Mouse (Mus musculus) heart, embryonic 12.5 days (tissue): ENCODE results near the gene Fpr1. TPM values are rescaled to one million over a fixed set of nuclear protein-coding genes. Genes with fewer than 3 reads are reported as not detected.
A peak's percentile ranks its signal among the peaks of the same experiment; 100 is the strongest.

ENCODE experiments used
- ATAC-seq: fragments of 200-750 bp; cut with Nextera tagmentation; 2 replicates; pipeline ENCODE4 v1.8.0; 2017; ENCODE audit warnings: moderate TSS enrichment, moderate library complexity; ENCODE audit not compliant: insufficient number of reproducible peaks, low FRiP score
- H3K27ac ChIP-seq: fragments of 300-500 bp; sonication (generic); 2 replicates; pipeline ENCODE4 v1.5.1; 2016; ENCODE audit warnings: mild to moderate bottlenecking, moderate library complexity; ENCODE audit not compliant: poor library complexity, severe bottlenecking
- H3K27me3 ChIP-seq: fragments of 300-500 bp; sonication (generic); replicated peaks from 2 replicates; pipeline ENCODE4 v1.6.1; 2016; ENCODE audit warnings: mild to moderate bottlenecking, moderate library complexity
- H3K36me3 ChIP-seq: fragments of 300-500 bp; sonication (generic); 2 replicates; pipeline ENCODE4 v1.6.1; 2016; ENCODE audit warnings: mild to moderate bottlenecking, moderate library complexity
- H3K4me1 ChIP-seq: fragments of 300-500 bp; sonication (generic); replicated peaks from 2 replicates; pipeline ENCODE4 v1.6.1; 2016; ENCODE audit warnings: mild to moderate bottlenecking
- H3K4me2 ChIP-seq: fragments of 300-500 bp; sonication (generic); 2 replicates; pipeline ENCODE4 v1.6.1; 2016; ENCODE audit warnings: mild to moderate bottlenecking, moderate library complexity
- H3K4me3 ChIP-seq: fragments of 300-500 bp; sonication (generic); 2 replicates; pipeline ENCODE4 v1.5.1; 2016; ENCODE audit warnings: mild to moderate bottlenecking
- H3K9ac ChIP-seq: fragments of 300-500 bp; sonication (generic); 2 replicates; pipeline ENCODE4 v1.6.1; 2016; ENCODE audit warnings: mild to moderate bottlenecking, moderate library complexity
- H3K9me3 ChIP-seq: fragments of 300-500 bp; sonication (generic); replicated peaks from 2 replicates; pipeline ENCODE4 v1.6.1; 2016; ENCODE audit warnings: mild to moderate bottlenecking, moderate library complexity
- WGBS: fragments of 180-500 bp; shearing (Covaris S2); methylation state at CpG from one replicate; pipeline ENCODE4 v1.1.7; 2016; 5-methylcytosine and 5-hydroxymethylcytosine counted together
- microRNA counts: library from miRNA; unstranded; fragments of <30 nt; microRNA quantifications from one replicate; lab custom pipeline; 2017
- microRNA-seq: library from miRNA; unstranded; fragments of <30 nt; microRNA quantifications from one replicate; pipeline ENCODE4, GENCODE M21; 2017
- polyA plus RNA-seq: library from polyadenylated mRNA; unstranded; fragments of >200 nt; fragmentation: Nextera tagmentation; extraction: Ambion mirVana; gene quantifications from 2 replicates; pipeline ENCODE4 v1.2.1, GENCODE M21; 2016

Gene Fpr1
- polyA plus RNA-seq, 1 experiment from 2014 or later, result not detected

DNA sequence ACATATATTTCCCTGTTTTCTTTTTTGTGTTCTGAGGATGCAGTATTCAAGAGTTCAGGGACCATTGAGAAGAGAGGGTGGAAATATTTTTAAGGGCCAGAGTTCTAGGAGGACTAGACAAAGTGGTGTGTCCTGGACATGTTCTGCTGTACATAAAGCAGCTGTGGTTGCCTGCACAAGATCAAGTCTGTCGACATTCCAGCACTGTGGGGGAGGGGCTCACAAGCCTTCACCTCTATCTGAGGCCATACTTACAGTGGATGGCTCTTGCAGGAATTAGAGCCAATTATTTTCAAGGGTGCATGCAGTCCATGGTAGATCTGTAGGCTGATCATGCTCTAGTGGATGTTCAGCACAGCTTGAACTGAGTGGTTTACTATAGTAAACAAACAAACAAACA, 48.8 kb downstream of the Fpr1 start:
- H3K9me3 ChIP-seq, result no peaks in the 10 kb centered on the region
- H3K27ac ChIP-seq, result peak overlapping the region; percentile 59
- H3K4me1 ChIP-seq, result peaks cover 82% of the 10 kb centered on the region
- H3K36me3 ChIP-seq, result peaks cover 67% of the 10 kb centered on the region
- no peak overlapping the region for H3K4me3 ChIP-seq
- H3K27me3 ChIP-seq, result no peaks in the 10 kb centered on the region
- H3K9ac ChIP-seq, result no peak overlapping the region
- no peak for ATAC-seq
- 3% methylated on average over 1 of the region's 1 CpGs for WGBS
- peak overlapping the region; percentile 31 for H3K4me2 ChIP-seq

DNA sequence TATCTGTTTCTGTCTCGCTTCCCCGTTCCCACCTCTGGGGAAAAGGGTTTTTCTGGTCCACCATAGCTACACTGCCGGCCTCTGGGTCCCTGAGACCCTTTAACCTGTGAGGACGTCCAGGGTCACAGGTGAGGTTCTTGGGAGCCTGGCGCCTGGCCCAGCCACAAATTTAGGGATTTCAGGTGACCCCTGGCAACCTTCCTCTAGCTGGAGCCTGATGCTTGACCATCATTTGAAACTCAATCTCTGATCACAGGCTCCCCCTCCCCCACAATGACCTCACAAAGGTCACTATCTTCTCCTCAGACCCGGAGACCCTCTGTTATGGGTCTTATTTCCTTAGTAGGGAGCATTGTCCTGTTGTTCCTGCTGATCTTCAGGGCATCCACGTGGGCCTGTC, 53.0 kb downstream of the Fpr1 start:
- Histone ChIP-seq H3K27ac (peak overlapping the region; percentile 100; the same call in 1 of the 2 replicates), H3K9ac (0 out of 2 replicates have a peak overlapping the region, but pooled peaks have one; percentile 99), H3K4me3 (peak overlapping the region; percentile 100; the same call in 1 of the 2 replicates), H3K27me3 (no peaks in the 10 kb centered on the region), H3K9me3 (no peaks in the 10 kb centered on the region), H3K4me1 (peaks cover 65% of the 10 kb centered on the region), H3K36me3 (peaks cover 48% of the 10 kb centered on the region), H3K4me2 (peak overlapping the region; percentile 82)
- WGBS, result 67% methylated on average over 7 of the region's 7 CpGs
- no peak for ATAC-seq

DNA sequence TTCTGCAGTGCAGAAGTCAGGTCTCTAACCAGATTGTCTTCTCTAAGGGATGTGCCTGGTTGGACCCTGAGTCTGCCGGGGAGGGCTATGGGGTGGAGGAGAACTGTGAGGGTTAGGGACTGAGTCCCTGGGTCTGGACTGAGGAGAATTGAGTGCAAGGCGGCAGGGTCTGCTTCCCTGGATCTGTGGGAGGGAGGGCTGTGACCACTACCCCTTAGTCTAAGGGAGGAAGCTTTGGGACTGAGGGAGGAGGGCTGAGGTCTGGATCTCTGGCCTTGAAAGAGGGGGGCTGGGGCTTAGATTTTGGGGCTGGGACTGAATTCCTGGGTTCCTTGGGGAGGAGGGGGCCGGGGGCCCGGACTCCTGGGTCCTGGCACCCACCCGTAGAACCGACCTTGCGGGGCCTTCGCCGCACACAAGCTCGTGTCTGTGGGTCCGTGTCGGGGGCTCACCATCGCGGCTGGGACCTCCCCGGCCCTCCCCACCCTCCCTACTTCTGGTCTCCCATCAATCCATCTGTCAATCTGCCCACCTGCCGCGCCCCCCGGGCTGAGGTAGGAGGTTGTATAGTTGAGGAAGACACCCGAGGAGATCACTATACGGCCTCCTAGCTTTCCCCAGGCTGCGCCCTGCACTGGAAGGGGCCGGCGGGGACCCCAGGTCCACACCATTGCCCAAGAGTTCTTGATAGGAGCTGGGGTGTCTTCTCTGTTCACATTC, 53.8 kb downstream of the Fpr1 start:
- Histone ChIP-seq H3K27ac (peak overlapping the region; percentile 100; the same call in 1 of the 2 replicates), H3K9me3 (no peaks in the 10 kb centered on the region), H3K4me1 (peaks cover 60% of the 10 kb centered on the region), H3K4me2 (peak overlapping the region; percentile 82), H3K27me3 (no peaks in the 10 kb centered on the region), H3K9ac (peak overlapping the region; percentile 99), H3K36me3 (peaks cover 45% of the 10 kb centered on the region), H3K4me3 (peak overlapping the region; percentile 100)
- 59% methylated on average over 23 of the region's 23 CpGs for WGBS
- no peak for ATAC-seq

DNA sequence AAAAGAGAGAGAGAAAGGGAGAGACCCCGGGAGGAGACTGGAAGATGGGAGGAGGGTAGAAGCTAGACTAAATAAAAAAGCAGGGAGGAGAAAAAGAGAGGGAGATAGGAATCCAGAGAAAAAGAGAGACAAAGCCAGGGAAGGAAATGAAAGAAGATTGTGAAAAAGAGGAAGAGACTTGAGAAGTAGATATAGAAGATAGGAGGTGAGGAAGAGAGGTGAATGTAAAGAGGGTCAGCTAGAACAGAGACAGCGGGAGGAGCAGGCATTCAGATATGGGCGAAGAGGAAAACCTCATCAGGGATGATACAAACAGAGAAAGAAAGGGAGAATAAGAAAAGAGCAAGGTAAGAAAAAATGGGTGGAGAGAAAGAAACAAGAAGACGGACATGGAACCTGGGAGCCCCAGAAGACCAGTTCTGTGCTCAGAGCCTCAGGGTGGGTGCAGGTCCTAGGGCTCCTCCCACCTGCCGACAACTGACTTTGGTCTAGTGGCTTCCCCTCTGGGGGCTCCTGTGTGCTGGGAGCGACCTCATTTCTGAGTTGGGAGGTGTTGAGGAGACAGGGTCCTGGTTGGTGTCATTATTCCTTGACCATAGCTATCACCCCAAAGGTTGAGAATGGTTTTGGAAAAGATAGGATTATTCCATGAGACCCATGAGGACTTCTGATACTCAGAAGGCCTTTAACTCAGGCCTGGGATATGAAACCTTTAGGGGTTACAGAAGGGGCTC, 54.5 kb downstream of the Fpr1 start:
- 9% methylated on average over 6 of the region's 6 CpGs for WGBS
- ATAC-seq, result no peak
- peaks cover 52% of the 10 kb centered on the region for H3K4me1 ChIP-seq

DNA sequence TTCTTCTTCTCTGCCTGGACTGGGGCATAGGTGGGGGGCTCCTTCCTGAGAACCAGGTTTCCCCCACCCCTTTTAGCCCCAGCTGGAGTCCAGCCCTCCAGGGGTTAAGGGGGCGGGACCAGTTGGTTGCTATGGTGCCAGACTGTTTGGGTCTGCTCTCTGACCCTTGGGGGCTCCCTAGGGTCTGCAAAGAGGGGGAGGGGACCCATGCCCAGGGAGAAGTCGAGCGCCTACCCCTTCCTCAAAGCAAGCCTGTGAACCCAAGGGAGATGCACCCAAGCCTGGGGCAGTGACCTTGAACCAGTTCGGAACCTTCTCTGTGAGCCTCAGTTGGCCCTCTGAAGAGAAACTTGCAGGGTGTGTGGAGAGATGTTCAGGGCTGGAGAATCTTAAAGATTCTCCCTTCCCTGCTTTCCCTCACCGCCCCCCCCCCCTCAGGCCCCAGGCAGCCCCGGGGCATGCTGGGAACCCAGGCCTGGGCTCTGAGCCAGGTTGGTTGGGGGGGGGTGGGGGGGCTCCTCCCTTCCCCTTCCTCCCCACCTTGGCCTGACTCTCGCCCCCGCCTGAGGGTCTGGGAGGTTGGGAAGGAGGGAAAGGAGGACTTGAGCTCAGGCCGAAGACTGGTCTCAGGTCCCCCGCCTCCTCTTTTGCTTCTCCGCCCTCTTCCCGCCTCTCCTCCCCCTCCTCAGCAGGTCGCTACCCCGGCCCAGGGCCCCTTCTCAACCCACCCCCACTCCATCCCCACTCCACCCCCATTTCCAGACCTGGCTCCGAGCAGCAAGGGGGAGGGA, 55.4 kb downstream of the Fpr1 start:
- WGBS, result 0% methylated on average over 12 of the region's 15 CpGs
- Histone ChIP-seq H3K36me3 (peaks cover 31% of the 10 kb centered on the region), H3K9me3 (no peaks in the 10 kb centered on the region), H3K4me1 (peaks cover 44% of the 10 kb centered on the region), H3K27me3 (no peaks in the 10 kb centered on the region), H3K4me2 (peak overlapping the region; percentile 82), H3K27ac (peak overlapping the region; percentile 100), H3K4me3 (peak overlapping the region; percentile 100), H3K9ac (peak overlapping the region; percentile 99)
- peak; percentile 62 for ATAC-seq

More for the DNA sequence above, 54.5 kb downstream of the Fpr1 start:
- Histone ChIP-seq H3K27me3 (no peaks in the 10 kb centered on the region), H3K4me3 (peak overlapping the region; percentile 100), H3K9ac (peak overlapping the region; percentile 99), H3K4me2 (peak overlapping the region; percentile 82), H3K27ac (peak overlapping the region; percentile 100), H3K9me3 (no peaks in the 10 kb centered on the region), H3K36me3 (peaks cover 40% of the 10 kb centered on the region)

DNA sequence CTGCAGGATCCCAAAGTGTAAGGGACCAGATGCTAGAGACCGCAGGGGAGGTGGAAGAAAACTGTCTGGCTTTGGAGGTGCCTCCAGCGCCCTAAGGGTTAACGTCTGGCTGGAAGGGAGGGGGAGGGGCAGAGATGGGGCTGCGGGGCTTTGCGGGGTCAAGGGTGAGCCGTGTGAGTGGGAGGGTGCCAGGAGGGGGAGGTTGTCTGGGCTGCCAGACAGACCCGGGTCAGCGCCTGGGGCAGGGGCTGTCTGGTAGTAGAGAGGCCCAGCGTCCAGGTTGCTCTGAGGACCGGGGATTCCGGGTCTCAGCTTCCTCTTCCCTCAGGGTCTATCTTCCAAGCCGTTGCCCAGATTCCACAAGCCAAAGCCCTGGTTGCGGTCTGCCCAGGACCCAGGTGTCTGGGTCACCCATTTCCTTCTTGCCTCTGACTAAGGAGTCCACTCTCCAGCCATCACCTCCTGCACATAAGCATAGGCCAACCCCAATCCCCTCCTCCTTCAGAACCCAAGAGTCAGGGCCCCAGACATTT, 56.0 kb downstream of the Fpr1 start:
- Histone ChIP-seq H3K9ac (peak overlapping the region; percentile 99), H3K9me3 (no peaks in the 10 kb centered on the region), H3K4me3 (peak overlapping the region; percentile 100), H3K27me3 (no peaks in the 10 kb centered on the region), H3K4me1 (peaks cover 39% of the 10 kb centered on the region), H3K27ac (peak overlapping the region; percentile 100), H3K4me2 (peak overlapping the region; percentile 82), H3K36me3 (peaks cover 26% of the 10 kb centered on the region)
- ATAC-seq, result peak; percentile 55
- WGBS, result under 1% methylated on average over 13 of the region's 13 CpGs

DNA sequence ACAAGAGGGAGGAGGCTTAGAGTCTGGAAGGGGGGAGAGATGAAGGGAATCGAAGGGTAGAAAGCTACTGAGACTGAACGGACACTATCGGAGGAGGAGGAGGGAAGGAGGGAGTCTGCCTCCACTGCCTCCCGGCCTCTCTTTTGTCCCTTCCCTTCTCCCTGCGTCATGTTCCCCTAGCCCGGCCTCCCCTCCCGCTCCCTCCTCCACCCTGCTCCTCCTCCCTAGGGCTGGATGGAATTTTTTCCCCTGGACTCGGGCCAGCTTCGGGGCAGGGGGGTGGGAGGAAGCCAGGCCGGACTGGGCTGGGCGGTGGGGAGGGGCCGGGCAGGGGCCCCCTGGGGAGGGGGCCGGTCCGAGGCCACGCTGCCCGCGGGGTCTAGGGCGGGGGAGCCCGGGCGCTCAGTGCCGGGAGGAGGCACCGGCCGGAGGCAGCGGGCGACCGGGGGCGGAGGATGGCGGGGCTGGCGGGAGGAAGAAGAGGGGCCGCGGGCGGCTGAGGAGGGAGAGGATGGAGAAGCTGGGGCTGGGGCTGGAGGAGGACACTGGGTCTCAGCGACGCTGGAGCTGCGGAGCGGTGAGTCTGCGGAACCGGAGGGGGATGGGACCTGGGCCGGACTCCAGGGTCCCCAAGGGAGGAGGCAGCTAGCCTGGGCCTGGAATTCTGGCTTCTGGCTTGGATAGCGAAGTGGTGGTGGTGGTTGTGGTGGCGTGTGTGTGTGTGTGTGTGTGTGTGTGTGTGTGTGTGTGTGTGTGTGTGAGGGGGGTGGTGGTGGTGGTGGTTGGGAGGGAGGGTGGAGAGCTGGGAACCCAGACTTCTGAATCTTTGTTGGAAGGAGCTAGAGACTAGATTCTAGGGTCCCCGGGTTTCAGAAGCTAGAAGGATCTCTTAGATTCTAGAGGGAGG, 56.7 kb downstream of the Fpr1 start, which contains the start of gene Spaca6:
Spaca6 (plus strand) TSS at position 408 of the 907 bp plus-strand sequence.
- H3K9me3 ChIP-seq, result no peaks in the 10 kb centered on the region
- 2% methylated on average over 41 of the region's 42 CpGs for WGBS
- H3K4me2 ChIP-seq, result peak within 1 kb of the TSS; percentile 82
- peak within 1 kb of the TSS; percentile 100 for H3K4me3 ChIP-seq
- peak within 1 kb of the TSS; percentile 100 for H3K27ac ChIP-seq
- peaks cover 33% of the 10 kb centered on the region for H3K4me1 ChIP-seq
- no peaks in the 10 kb centered on the region for H3K27me3 ChIP-seq
- H3K9ac ChIP-seq, result peak within 1 kb of the TSS; percentile 99
- peak; percentile 87 for ATAC-seq
- peaks cover 20% of the 10 kb centered on the region for H3K36me3 ChIP-seq

MicroRNAs encoded within 50 kb of the gene (microRNA counts, 519-probe panel; counts per million panel counts)
- 7,195 counts per million, percentile 88 among the panel's probes with 10 or more counts for microRNA mmu-let-7e (lab: Ali Mortazavi, UCI)
- microRNA mmu-miR-125a-3p (lab: Ali Mortazavi, UCI), result 4,492 counts per million, percentile 43 among the panel's probes with 10 or more counts
- microRNA mmu-miR-125a-5p (lab: Ali Mortazavi, UCI), result 8,248 counts per million, percentile 97 among the panel's probes with 10 or more counts
- microRNA mmu-miR-99b (lab: Ali Mortazavi, UCI), result 5,908 counts per million, percentile 77 among the panel's probes with 10 or more counts

Small RNA genes within 50 kb of the gene (microRNA-seq; reads per million reads assigned to microRNA genes)
- gene Gm25927 (not detected), gene Mir125a (3,295 reads per million, percentile 89 among the genes with 10 or more reads in this experiment), gene Mir99b (21,607 reads per million, percentile 97 among the genes with 10 or more reads in this experiment), gene Mirlet7e (not detected)

Other genes starting within 250 kb of the Fpr1 start
- gene Vmn2r90, start 180.2 kb downstream of the Fpr1 start, polyA plus RNA-seq, result not detected in 2 replicates
- 33.3 and 34.8 TPM in 2 replicates for gene Spaca6, start 56.8 kb downstream of the Fpr1 start, polyA plus RNA-seq
- gene Has1, start 28.7 kb downstream of the Fpr1 start, polyA plus RNA-seq, result 0.80 and 1.0 TPM in 2 replicates
- not detected in 2 replicates for gene Fpr2, start 3.9 kb upstream of the Fpr1 start, polyA plus RNA-seq
- gene Fpr3, start 3.9 kb upstream of the Fpr1 start, polyA plus RNA-seq, result not detected in 2 replicates
- gene Fpr-rs4, start 137.8 kb upstream of the Fpr1 start, polyA plus RNA-seq, result not detected in 2 replicates
- gene Vmn2r124, start 165.5 kb upstream of the Fpr1 start, polyA plus RNA-seq, result not detected in 2 replicates
- gene Vmn2r91, start 201.1 kb upstream of the Fpr1 start, polyA plus RNA-seq, result not detected in 2 replicates